Mouse (Mus musculus) heart, adult 2 months (tissue): ENCODE measurements around the gene Atp1a1. TPM values are rescaled to one million over a fixed set of nuclear protein-coding genes. Genes with fewer than 3 reads are reported as not detected.
A peak's percentile ranks its signal among the peaks of the same experiment; 100 is the strongest.

Source experiments
- DNase-seq, 2 experiments: peaks; one replicate each; pipeline ENCODE4 v3.0.0; 2021
- H3K27ac ChIP-seq: fragments of 200-600 bp; 2 replicates; pipeline ENCODE4 v1.8.1; 2022
- H3K27me3 ChIP-seq: fragments of 200-500 bp; 2 replicates; pipeline ENCODE4 v1.6.1; 2012; ENCODE audit warnings: mild to moderate bottlenecking, low read length, inconsistent platforms, mixed read lengths; ENCODE audit not compliant: control insufficient read depth, insufficient read depth
- H3K36me3 ChIP-seq: fragments of 200-500 bp; 2 replicates; pipeline ENCODE4 v1.6.1; 2012; ENCODE audit warnings: low read length, inconsistent platforms; ENCODE audit not compliant: control insufficient read depth, insufficient read depth
- H3K4me1 ChIP-seq: fragments of 200-500 bp; 2 replicates; pipeline ENCODE4 v1.6.1; 2011; ENCODE audit warnings: low read length; ENCODE audit not compliant: control insufficient read depth, insufficient read depth
- H3K4me3 ChIP-seq: fragments of 200-600 bp; 2 replicates; pipeline ENCODE4 v1.8.1; 2022
- H3K79me2 ChIP-seq: fragments of 200-500 bp; replicated peaks from 2 replicates; pipeline ENCODE4 v1.6.1; 2012; ENCODE audit warnings: mild to moderate bottlenecking, inconsistent platforms, low read length, moderate library complexity, mixed read lengths; ENCODE audit not compliant: control insufficient read depth, insufficient read depth
- H3K9ac ChIP-seq: fragments of 200-500 bp; 2 replicates; pipeline ENCODE4 v1.6.1; 2012; ENCODE audit warnings: low read depth, mild to moderate bottlenecking, control low read depth, inconsistent platforms, low read length, mixed read lengths
- CTCF ChIP-seq: fragments of 200-600 bp; IDR thresholded peaks from 2 replicates; pipeline ENCODE4 v1.8.1; 2022; ENCODE audit warnings: antibody characterized with exemption, mild to moderate bottlenecking, moderate library complexity
- EP300 ChIP-seq: fragments of 200-500 bp; IDR thresholded peaks from 2 replicates; pipeline ENCODE4 v1.6.1; 2011; ENCODE audit warnings: low read depth, low read length, control low read depth; ENCODE audit not compliant: insufficient read depth
- POLR2A ChIP-seq: fragments of 200-500 bp; IDR thresholded peaks from 2 replicates; pipeline ENCODE4 v1.6.1; 2011; ENCODE audit warnings: mild to moderate bottlenecking, low read depth, low read length, control low read depth; ENCODE audit not compliant: insufficient read depth
- WGBS: fragments of 180-500 bp; shearing (Covaris S2); methylation state at CpG from one replicate; pipeline ENCODE4 v1.1.7; 2018; 5-methylcytosine and 5-hydroxymethylcytosine counted together
- intact Hi-C: fragments of 180-260 bp; cut with DNase I; formaldehyde crosslinking; loops from one replicate; pipeline ENCODE4 v1.15.1; 2025
- polyA plus RNA-seq: library from polyadenylated mRNA; depleted of rRNA; stranded (reverse); fragments of >200 nt; gene quantifications from 2 replicates; pipeline ENCODE4 v1.2.3, GENCODE M21; 2012
- total RNA-seq, 2 experiments: library from RNA; stranded (reverse); gene quantifications; 2 replicates each; pipeline ENCODE4 v1.2.3; 2021

Atp1a1 gene
- total and polyA plus RNA-seq, 3 experiments: 523 to 832 (median 800) TPM

DNA sequence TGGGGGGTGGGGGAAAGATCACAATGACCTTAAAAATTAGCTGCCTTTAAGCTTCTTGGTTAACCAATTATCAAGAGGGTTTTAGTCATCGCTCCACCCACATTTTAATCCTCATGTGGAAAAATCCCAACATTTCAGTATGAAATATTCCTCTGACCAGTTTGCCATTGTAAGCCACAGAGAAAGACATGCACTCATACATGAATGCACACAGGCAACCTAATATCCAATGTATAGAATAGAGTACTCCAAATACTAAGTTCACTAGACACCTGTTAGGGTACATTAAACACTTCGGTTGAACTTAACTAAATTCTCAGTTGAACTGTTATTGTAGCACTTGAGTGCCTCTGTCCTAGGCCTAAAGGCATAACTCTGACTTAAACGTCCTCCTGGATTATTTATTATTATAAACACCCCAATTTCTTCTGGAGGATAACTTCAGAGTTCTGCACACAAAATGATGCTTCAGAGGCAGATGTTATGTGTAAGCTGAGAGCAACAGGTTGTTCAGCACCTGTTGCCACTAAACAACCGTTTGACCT, 1.9 kb downstream of the Atp1a1 start:
- H3K4me3 ChIP-seq: peak overlapping the region; percentile 93
- H3K36me3 ChIP-seq: peaks cover 37% of the 10 kb centered on the region
- H3K9ac ChIP-seq: peak overlapping the region; percentile 79
- 53% methylated on average over 4 of the region's 4 CpGs for WGBS
- no peaks in the 10 kb centered on the region for H3K27me3 ChIP-seq
- TF ChIP-seq CTCF (no peak), POLR2A (no peak), EP300 (no peak)
- DNase-seq: no peak
- H3K79me2 ChIP-seq: peaks cover 6% of the 10 kb centered on the region; the same call in 1 of the 2 replicates
- peak overlapping the region; percentile 99 for H3K27ac ChIP-seq
- peaks cover 17% of the 10 kb centered on the region for H3K4me1 ChIP-seq
- intact Hi-C loops: loop anchor here (5.0 kb wide), 3 partner anchors 105 to 915 kb away; partner anchors contain the start of genes Man1a2 and Slc22a15

- peak in 1 of 2 experiments; percentile 14 for DNase-seq
- peak overlapping the region; percentile 66 for H3K9ac ChIP-seq
- H3K27ac ChIP-seq: peak overlapping the region; percentile 99
- WGBS: 19% methylated on average over 4 of the region's 4 CpGs
- peaks cover 42% of the 10 kb centered on the region for H3K36me3 ChIP-seq
- peak overlapping the region; percentile 93 for H3K4me3 ChIP-seq
- intact Hi-C loops: loop anchor here (2.0 to 5.0 kb wide), 4 partner anchors 106 to 914 kb away; partner anchors contain the start of genes Man1a2 and Slc22a15
- H3K27me3 ChIP-seq: no peaks in the 10 kb centered on the region
- peaks cover 6% of the 10 kb centered on the region; the same call in 1 of the 2 replicates for H3K79me2 ChIP-seq
- peaks cover 20% of the 10 kb centered on the region for H3K4me1 ChIP-seq
- TF ChIP-seq CTCF: 0 out of 2 replicates have a peak, but pooled peaks have one; percentile 6
- TF ChIP-seq EP300: no peak
- no peak for TF ChIP-seq POLR2A
Observed at GRCm38 (mm10) chr3:101601687-101602086, 2.8 kb downstream of the Atp1a1 start.

DNA sequence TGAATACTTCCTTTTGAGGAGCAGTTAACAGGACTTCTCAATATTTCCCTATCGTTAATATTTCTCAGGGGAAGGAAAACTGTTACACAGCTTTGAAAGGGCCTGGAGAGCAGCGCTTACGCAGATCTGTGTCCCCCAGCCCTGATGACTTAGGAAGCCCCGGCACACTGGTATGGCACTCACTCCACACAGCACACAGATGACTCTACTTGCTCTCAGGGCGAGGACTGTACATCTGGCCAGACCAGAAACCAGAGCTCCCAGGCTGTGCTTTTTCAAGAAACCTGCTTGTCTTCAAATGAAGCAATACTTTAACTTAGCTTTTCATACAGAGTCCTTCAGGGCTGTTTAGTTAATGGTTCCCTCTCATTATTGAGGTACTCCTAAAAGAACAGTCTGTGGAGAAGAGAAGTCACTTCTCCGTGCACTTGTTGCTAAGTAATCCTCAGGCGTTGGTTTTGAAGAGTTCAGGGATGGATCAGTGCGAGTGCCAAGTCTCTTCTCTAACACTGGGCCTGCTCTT, 3.4 kb downstream of the Atp1a1 start:
- Histone ChIP-seq H3K27ac (peak overlapping the region; percentile 99), H3K79me2 (peaks cover 6% of the 10 kb centered on the region; the same call in 1 of the 2 replicates), H3K9ac (peak overlapping the region; percentile 72), H3K4me3 (peak overlapping the region; percentile 93), H3K27me3 (no peaks in the 10 kb centered on the region), H3K36me3 (peaks cover 42% of the 10 kb centered on the region), H3K4me1 (peaks cover 25% of the 10 kb centered on the region)
- peak in 1 of 2 experiments; percentile 20 for DNase-seq
- no peak for TF ChIP-seq POLR2A
- no peak for TF ChIP-seq CTCF
- TF ChIP-seq EP300: no peak
- 31% methylated on average over 8 of the region's 8 CpGs for WGBS
- intact Hi-C loops: loop anchor here (2.0 to 5.0 kb wide), 4 partner anchors 106 to 914 kb away; partner anchors contain the start of genes Man1a2 and Slc22a15

GRCm38 (mm10) chr3:101599920-101600741, 4.4 kb downstream of the Atp1a1 start:
- Histone ChIP-seq H3K27ac (peak overlapping the region; percentile 99), H3K27me3 (no peaks in the 10 kb centered on the region), H3K79me2 (peaks cover 6% of the 10 kb centered on the region; the same call in 1 of the 2 replicates), H3K9ac (peak overlapping the region; percentile 72), H3K36me3 (peaks cover 50% of the 10 kb centered on the region), H3K4me1 (peaks cover 26% of the 10 kb centered on the region), H3K4me3 (peak overlapping the region; percentile 19; the same call in 1 of the 2 replicates)
- TF ChIP-seq EP300 (no peak), CTCF (no peak), POLR2A (no peak)
- intact Hi-C loops: loop anchor here (2.0 to 5.0 kb wide), 4 partner anchors 107 to 913 kb away; partner anchors contain the start of genes Man1a2 and Slc22a15
- peak in 1 of 2 experiments; percentile 14 for DNase-seq
- 8% methylated on average over 4 of the region's 4 CpGs for WGBS

DNA sequence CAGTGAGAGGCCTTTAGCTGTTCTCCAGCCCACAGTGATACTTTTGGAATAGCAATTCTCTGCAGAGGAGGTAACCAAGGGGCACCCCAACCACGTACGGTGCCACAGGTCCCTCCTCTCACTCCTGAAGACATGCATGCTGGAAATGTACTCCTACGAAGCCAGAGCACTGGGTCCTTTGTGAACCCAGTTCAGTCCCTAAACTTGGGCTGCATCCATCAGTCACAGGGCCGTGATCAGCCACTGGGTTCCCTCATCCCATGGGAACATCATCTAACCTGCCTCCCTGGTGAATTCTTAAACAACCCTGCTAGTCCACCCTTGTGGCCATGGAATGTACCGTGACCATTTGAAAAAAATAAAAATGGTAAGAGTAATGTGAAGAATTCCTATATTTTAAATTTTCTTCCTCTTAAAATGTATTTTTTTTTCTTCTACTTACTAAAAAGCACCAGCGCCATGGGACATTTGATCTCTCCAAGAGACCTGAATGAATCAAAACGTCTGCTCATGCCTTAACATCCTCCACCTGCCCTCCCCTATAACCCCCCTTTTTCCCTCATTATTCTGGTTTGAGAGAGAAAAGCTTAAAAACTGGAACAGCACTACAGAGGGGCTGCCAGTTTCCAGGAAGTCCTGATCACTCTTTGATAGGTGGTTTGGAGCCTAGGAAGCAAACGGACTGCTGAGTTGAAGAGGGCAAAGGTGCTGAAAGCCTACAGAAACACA, 5.1 kb downstream of the Atp1a1 start:
- Histone ChIP-seq H3K27me3 (no peaks in the 10 kb centered on the region), H3K9ac (peak overlapping the region; percentile 24), H3K36me3 (peaks cover 54% of the 10 kb centered on the region), H3K79me2 (peaks cover 6% of the 10 kb centered on the region; the same call in 1 of the 2 replicates), H3K4me1 (peaks cover 29% of the 10 kb centered on the region), H3K4me3 (peak overlapping the region; percentile 4), H3K27ac (peak overlapping the region; percentile 99)
- WGBS: 55% methylated on average over 8 of the region's 8 CpGs
- DNase-seq: no peak
- TF ChIP-seq CTCF: no peak
- no peak for TF ChIP-seq EP300
- no peak for TF ChIP-seq POLR2A
- intact Hi-C loops: no loop called here
